Mouse (Mus musculus) stomach, postnatal 0 days (tissue): Measurements from ENCODE around the gene Sftpd. TPM values are rescaled to one million over a fixed set of nuclear protein-coding genes. Genes with fewer than 3 reads are reported as not detected.
A peak's percentile ranks its signal among the peaks of the same experiment; 100 is the strongest.

Experiments used
- ATAC-seq: fragments of 200-750 bp; cut with Nextera tagmentation; 2 replicates; pipeline ENCODE4 v1.8.0; 2017; ENCODE audit not compliant: low FRiP score, low TSS enrichment
- DNase-seq: peaks from one replicate; pipeline ENCODE4 v3.0.0-alpha.2; 2016; ENCODE audit warnings: low spot score
- H3K27ac ChIP-seq: fragments of 300-500 bp; sonication (generic); replicated peaks from 2 replicates; pipeline ENCODE4 v1.5.1; 2014; ENCODE audit warnings: mild to moderate bottlenecking, control low read depth
- H3K27me3 ChIP-seq: fragments of 300-500 bp; sonication (generic); 2 replicates; pipeline ENCODE4 v1.6.1; 2014; ENCODE audit warnings: low read length; ENCODE audit not compliant: control insufficient read depth, insufficient read depth
- H3K36me3 ChIP-seq: fragments of 300-500 bp; sonication (generic); 2 replicates; pipeline ENCODE4 v1.6.1; 2014; ENCODE audit warnings: low read length, mixed read lengths; ENCODE audit not compliant: control insufficient read depth, insufficient read depth
- H3K4me1 ChIP-seq: fragments of 300-500 bp; sonication (generic); replicated peaks from 2 replicates; pipeline ENCODE4 v1.6.1; 2014; ENCODE audit warnings: antibody characterized with exemption; ENCODE audit not compliant: control insufficient read depth, insufficient read depth
- H3K4me2 ChIP-seq: fragments of 300-500 bp; sonication (generic); replicated peaks from 2 replicates; pipeline ENCODE4 v1.6.1; 2014; ENCODE audit warnings: low read depth, mild to moderate bottlenecking, control low read depth, moderate library complexity
- H3K4me3 ChIP-seq: fragments of 300-500 bp; sonication (generic); 2 replicates; pipeline ENCODE4 v1.5.1; 2014; ENCODE audit warnings: low read depth, low read length, control low read depth
- H3K9ac ChIP-seq: fragments of 300-500 bp; sonication (generic); 2 replicates; pipeline ENCODE4 v1.6.1; 2014; ENCODE audit warnings: mild to moderate bottlenecking, low read length, control low read depth, mixed read lengths
- H3K9me3 ChIP-seq: fragments of 300-500 bp; sonication (generic); 2 replicates; pipeline ENCODE4 v1.6.1; 2016; ENCODE audit warnings: low read length; ENCODE audit not compliant: control insufficient read depth
- CTCF ChIP-seq: IDR thresholded peaks from 2 replicates; pipeline ENCODE4 v1.5.1; 2016; ENCODE audit warnings: antibody characterized with exemption, low read depth, mild to moderate bottlenecking, moderate library complexity
- EP300 ChIP-seq: optimal IDR thresholded peaks from 2 replicates; pipeline ENCODE3; 2016; ENCODE audit warnings: antibody characterized with exemption
- WGBS: fragments of 180-500 bp; shearing (Covaris S2); extraction: QIAGEN DNeasy Blood & Tissue Kit; methylation state at CpG from one replicate; pipeline ENCODE4 v1.1.7; 2014; 5-methylcytosine and 5-hydroxymethylcytosine counted together
- polyA plus RNA-seq: library from polyadenylated mRNA; unstranded; fragments of >200 nt; fragmentation: Nextera tagmentation; extraction: Ambion mirVana; gene quantifications from 2 replicates; pipeline ENCODE4 v1.2.1, GENCODE M21; 2015

Gene Sftpd
- polyA plus RNA-seq, 1 experiment from 2014 or later = 4.9 TPM

DNA sequence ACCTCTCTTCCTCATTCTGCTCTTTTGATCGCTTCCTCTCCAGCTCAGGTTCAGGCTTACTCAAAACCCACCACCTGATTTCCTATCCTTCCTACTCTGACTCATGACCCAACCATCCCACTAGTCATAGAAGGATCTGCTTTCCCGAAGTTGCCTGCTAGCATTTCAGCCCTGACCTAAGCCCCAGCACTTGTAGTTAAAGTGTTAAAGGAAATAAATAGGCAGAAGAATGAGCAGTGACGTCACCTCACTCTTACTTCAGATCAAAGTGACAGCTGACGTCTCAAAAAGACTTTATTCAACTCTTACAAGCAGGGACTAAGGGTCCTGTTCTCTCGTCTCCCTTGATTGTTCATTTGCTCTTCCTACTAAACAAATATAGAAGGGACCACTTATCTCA, 17.7 kb downstream of the Sftpd start:
- Histone ChIP-seq H3K4me3 (no peak overlapping the region), H3K36me3 (no peaks in the 10 kb centered on the region), H3K27ac (no peak overlapping the region), H3K4me2 (no peak overlapping the region), H3K27me3 (no peaks in the 10 kb centered on the region), H3K4me1 (no peaks in the 10 kb centered on the region), H3K9ac (no peak overlapping the region), H3K9me3 (no peaks in the 10 kb centered on the region)
- 51% methylated on average over 5 of the region's 5 CpGs for WGBS
- DNase-seq (no peak), ATAC-seq (no peak)
- no peak for TF ChIP-seq EP300
- no peak for TF ChIP-seq CTCF

DNA sequence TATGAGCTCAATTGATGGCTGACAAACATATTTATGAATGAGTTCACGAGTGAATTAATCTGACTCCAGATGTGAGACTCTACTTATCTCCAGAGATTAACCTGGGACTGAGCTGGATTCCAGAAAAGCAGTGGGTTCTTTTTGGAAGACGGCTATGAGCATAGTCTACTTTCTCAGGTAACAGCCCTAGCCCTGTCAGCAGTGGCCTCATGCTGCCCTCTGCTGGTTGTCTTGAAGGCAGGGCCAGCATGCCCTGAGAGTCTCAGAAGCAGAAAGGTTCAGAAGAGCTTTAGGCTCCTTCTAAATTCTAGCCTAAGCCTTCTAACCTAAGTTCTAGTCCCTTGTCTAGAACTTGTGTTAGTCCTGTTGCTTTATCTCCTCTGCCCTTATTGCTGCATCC, 22.3 kb downstream of the Sftpd start:
- 10% methylated on average over 2 of the region's 2 CpGs for WGBS
- Histone ChIP-seq H3K4me3 (no peak overlapping the region), H3K9ac (no peak overlapping the region), H3K4me2 (no peak overlapping the region), H3K27ac (no peak overlapping the region), H3K36me3 (no peaks in the 10 kb centered on the region), H3K9me3 (no peaks in the 10 kb centered on the region), H3K4me1 (no peaks in the 10 kb centered on the region), H3K27me3 (no peaks in the 10 kb centered on the region)
- ATAC-seq = peak; percentile 69; the same call in 1 of the 2 replicates
- DNase-seq = peak; percentile 73
- no peak for TF ChIP-seq EP300
- peak; percentile 84 for TF ChIP-seq CTCF

DNA sequence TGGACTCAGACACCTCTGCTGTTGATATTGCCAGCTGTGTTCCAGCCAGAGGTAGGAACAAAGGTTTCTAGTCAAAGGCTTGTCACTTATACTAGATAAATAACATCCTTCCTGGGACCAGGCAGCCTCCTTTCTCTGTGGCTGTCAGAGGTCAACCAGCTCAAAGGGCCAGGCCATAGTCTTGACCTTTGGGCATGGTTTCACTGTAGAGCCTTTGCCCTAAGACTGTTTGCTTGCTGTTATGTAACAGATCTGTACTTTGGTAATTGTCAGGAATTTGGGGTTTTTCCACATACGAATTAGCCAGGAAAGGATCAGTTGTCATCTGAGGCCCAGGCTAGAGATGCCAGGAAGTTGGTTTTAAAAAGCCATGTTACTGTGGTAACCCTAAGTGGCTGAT, 24.2 kb downstream of the Sftpd start:
- H3K36me3 ChIP-seq = no peaks in the 10 kb centered on the region
- DNase-seq (no peak), ATAC-seq (no peak)
- H3K4me3 ChIP-seq = no peak overlapping the region
- TF ChIP-seq CTCF (no peak), EP300 (no peak)
- no peaks in the 10 kb centered on the region for H3K4me1 ChIP-seq
- no peaks in the 10 kb centered on the region for H3K9me3 ChIP-seq
- 46% methylated on average over 1 of the region's 1 CpGs for WGBS
- H3K27ac ChIP-seq = no peak overlapping the region
- no peak overlapping the region for H3K4me2 ChIP-seq
- no peak overlapping the region for H3K9ac ChIP-seq
- no peaks in the 10 kb centered on the region for H3K27me3 ChIP-seq

DNA sequence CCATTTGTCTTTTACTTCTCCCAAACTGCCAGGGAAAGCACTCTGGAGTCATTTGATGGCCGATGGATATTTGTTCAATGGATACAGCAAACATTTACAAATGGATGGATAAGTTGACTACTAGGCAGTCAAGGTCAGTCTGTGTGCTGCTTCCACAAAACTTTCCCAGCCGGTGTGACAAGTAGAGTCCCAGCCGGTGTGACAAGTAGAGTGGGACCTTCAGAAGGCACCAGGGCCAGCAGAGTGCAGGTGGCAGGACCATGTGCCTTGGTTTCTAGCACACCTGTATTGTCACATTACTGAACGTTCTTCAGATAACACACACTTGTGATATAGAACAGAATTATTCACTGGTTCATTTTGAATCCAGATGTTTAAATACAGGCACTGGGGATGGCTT, 24.9 kb downstream of the Sftpd start:
- TF ChIP-seq CTCF (no peak), EP300 (no peak)
- H3K27ac ChIP-seq = no peak overlapping the region
- H3K4me3 ChIP-seq = no peak overlapping the region
- H3K9ac ChIP-seq = no peak overlapping the region
- H3K9me3 ChIP-seq = no peaks in the 10 kb centered on the region
- H3K4me2 ChIP-seq = no peak overlapping the region
- 51% methylated on average over 4 of the region's 4 CpGs for WGBS
- H3K27me3 ChIP-seq = no peaks in the 10 kb centered on the region
- H3K4me1 ChIP-seq = no peaks in the 10 kb centered on the region
- no peaks in the 10 kb centered on the region for H3K36me3 ChIP-seq
- ATAC-seq = no peak
- DNase-seq = no peak

DNA sequence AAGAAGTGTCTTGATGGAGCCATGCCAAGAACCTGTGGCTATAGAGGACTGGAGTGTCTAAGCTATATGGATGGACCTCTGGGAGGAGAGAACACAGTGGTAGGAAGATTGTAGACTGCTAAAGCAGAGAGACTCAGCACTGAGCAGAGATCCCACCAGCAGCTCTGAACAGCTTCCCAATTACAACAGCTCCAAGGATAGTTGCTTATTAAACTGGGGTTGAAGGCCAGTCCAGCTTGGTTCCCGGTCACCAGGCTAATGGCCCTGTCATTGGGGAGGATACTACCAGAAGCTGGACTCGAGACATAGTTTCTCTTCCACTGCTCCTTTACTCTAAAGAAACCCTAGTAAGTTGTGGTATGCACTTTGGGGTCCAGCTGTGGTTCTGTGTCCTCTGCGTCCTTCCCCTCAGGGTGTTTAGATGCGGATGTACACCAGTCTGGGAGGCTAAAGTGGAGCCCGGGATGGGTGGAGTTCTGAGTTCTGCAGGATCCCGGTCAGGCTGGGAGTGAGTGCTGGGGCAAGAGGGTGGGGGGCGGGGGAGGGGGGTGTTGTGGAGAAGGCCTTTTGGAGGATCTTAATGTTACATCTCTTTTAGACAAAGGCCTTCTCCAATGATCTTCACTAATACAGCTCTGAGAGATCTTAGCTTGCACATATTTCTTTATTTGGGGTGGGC, 33.6 kb downstream of the Sftpd start, which contains the start of gene Mbl1:
Mbl1 (plus strand) TSS at position 239 of the 679 bp plus-strand sequence.
- no peaks in the 10 kb centered on the region for H3K27me3 ChIP-seq

DNA sequence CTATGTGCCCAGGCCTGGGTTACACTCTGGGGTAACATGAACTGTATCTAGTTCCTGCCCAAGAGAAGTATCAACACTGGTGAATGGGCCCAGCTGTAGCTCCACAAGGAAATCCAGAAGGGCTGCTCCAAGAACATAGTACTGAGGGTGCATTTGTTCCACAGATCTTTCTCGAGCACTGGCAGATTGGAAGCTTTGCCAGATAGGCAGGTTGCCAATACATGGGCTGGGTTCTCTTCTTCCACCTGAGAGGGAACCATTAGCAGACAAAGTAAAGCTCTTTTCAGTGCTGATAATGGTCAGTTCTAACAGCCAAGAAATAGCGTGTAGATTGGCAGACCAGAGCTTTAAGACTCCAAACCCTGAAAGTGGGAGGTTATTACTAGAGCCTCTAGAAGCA, 37.6 kb downstream of the Sftpd start:
- no peaks in the 10 kb centered on the region for H3K4me1 ChIP-seq
- H3K4me3 ChIP-seq = no peak overlapping the region
- H3K27ac ChIP-seq = no peak overlapping the region
- 57% methylated on average over 2 of the region's 2 CpGs for WGBS
- no peaks in the 10 kb centered on the region for H3K36me3 ChIP-seq
- no peak for TF ChIP-seq EP300
- no peak for TF ChIP-seq CTCF
- no peak overlapping the region for H3K4me2 ChIP-seq
- H3K9ac ChIP-seq = no peak overlapping the region
- no peaks in the 10 kb centered on the region for H3K9me3 ChIP-seq
- H3K27me3 ChIP-seq = no peaks in the 10 kb centered on the region
- DNase-seq = no peak
- no peak for ATAC-seq

More for the DNA sequence above, 33.6 kb downstream of the Sftpd start, which contains the start of gene Mbl1:
- DNase-seq = no peak
- no peaks in the 10 kb centered on the region for H3K9me3 ChIP-seq
- no peak within 1 kb of the TSS for H3K4me2 ChIP-seq
- no peak for ATAC-seq
- WGBS = 89% methylated on average over 7 of the region's 7 CpGs
- no peak within 1 kb of the TSS for H3K4me3 ChIP-seq
- H3K4me1 ChIP-seq = no peaks in the 10 kb centered on the region
- no peak within 1 kb of the TSS for H3K9ac ChIP-seq
- H3K36me3 ChIP-seq = no peaks in the 10 kb centered on the region
- no peak for TF ChIP-seq EP300
- H3K27ac ChIP-seq = no peak within 1 kb of the TSS
